Mouse (Mus musculus): ENCODE measurements around the gene Parp11. TPM values are rescaled to one million over a fixed set of nuclear protein-coding genes. Genes with fewer than 3 reads are reported as not detected.

Parp11 gene
- polyA plus RNA-seq, 1 experiment: 6.0 TPM

- H3K4me3 ChIP-seq (ENCODE audit: insufficient read depth, low read depth, low read length): no peak overlapping the region
- no peaks in the 10 kb centered on the region for H3K27me3 ChIP-seq (replicated peaks; ENCODE audit: control insufficient read depth, insufficient read depth, low read length)
- 86% methylated on average over 5 of the region's 5 CpGs for WGBS
- H3K4me1 ChIP-seq (ENCODE audit: control insufficient read depth, insufficient read depth, low read length): no peaks in the 10 kb centered on the region
- H3K36me3 ChIP-seq (ENCODE audit: control insufficient read depth, insufficient read depth, low read length): no peaks in the 10 kb centered on the region
- TF ChIP-seq POLR2A (IDR thresholded peaks at IDR 0.05; ENCODE audit: low read depth, low read length) (no peak), CTCF (conservative IDR thresholded peaks at IDR 0.05; ENCODE audit: insufficient read depth, insufficient read length, low read depth, low read length) (no peak)
- DNase-seq: no peak
- H3K27ac ChIP-seq (ENCODE audit: insufficient read depth, low read depth, low read length): no peak overlapping the region
Observed at GRCm38 (mm10) chr6:127533766-127534165, 87.1 kb downstream of the Parp11 start.

DNA sequence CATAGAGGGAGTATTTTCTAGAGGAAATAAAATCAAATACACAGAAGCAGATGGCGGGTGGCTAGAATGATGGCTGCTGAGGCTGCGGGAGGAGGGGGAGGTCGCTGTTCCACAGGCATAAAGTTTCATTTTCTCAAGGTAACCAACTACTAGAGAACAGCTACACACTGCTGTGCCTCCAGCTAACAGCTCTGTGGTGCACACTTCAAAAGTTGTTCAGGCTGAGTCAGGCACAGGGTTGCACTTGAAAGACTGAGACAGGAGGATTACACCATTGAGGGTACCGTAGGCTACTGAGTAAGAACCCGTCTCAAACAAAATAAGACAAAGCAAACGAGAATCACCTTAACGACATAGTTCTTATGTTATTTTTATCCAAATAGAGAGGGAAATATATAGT, 90.4 kb downstream of the Parp11 start:
- H3K36me3 ChIP-seq (ENCODE audit: control insufficient read depth, insufficient read depth, low read length): no peaks in the 10 kb centered on the region
- no peak for DNase-seq
- H3K27ac ChIP-seq (ENCODE audit: insufficient read depth, low read depth, low read length): no peak overlapping the region
- TF ChIP-seq POLR2A (IDR thresholded peaks at IDR 0.05; ENCODE audit: low read depth, low read length): no peak
- no peak for TF ChIP-seq CTCF (conservative IDR thresholded peaks at IDR 0.05; ENCODE audit: insufficient read depth, insufficient read length, low read depth, low read length)
- WGBS: 56% methylated on average over 7 of the region's 7 CpGs
- H3K27me3 ChIP-seq (replicated peaks; ENCODE audit: control insufficient read depth, insufficient read depth, low read length): no peaks in the 10 kb centered on the region
- no peak overlapping the region for H3K4me3 ChIP-seq (ENCODE audit: insufficient read depth, low read depth, low read length)
- H3K4me1 ChIP-seq (ENCODE audit: control insufficient read depth, insufficient read depth, low read length): no peaks in the 10 kb centered on the region

DNA sequence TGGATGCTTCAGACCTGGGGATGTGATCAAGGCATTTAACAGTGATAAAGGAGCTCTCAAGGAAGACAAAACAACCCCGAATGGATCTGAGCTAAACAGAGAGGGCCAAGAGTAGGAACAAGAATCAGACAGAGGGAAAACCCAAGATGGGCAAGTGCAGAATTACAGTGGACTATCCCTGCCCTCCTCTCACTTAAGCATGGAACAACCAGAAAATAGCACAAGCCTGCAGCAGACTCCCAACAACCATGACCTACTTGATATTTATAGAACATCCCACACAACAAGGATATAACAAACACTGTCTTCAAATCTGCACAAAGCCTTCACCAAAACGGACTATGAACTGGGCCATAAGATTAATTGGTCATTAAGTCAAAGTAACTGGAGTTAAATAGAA, 91.5 kb downstream of the Parp11 start:
- Histone ChIP-seq H3K27me3 (replicated peaks; ENCODE audit: control insufficient read depth, insufficient read depth, low read length) (no peaks in the 10 kb centered on the region), H3K36me3 (ENCODE audit: control insufficient read depth, insufficient read depth, low read length) (no peaks in the 10 kb centered on the region), H3K4me1 (ENCODE audit: control insufficient read depth, insufficient read depth, low read length) (no peaks in the 10 kb centered on the region), H3K4me3 (ENCODE audit: insufficient read depth, low read depth, low read length) (no peak overlapping the region), H3K27ac (ENCODE audit: insufficient read depth, low read depth, low read length) (no peak overlapping the region)
- 63% methylated on average over 2 of the region's 2 CpGs for WGBS
- DNase-seq: no peak
- TF ChIP-seq POLR2A (IDR thresholded peaks at IDR 0.05; ENCODE audit: low read depth, low read length) (no peak), CTCF (conservative IDR thresholded peaks at IDR 0.05; ENCODE audit: insufficient read depth, insufficient read length, low read depth, low read length) (no peak)

GRCm38 (mm10) chr6:127539226-127539625, 92.6 kb downstream of the Parp11 start:
- WGBS: 86% methylated on average over 4 of the region's 4 CpGs

GRCm38 (mm10) chr6:127539659-127540058, 93.0 kb downstream of the Parp11 start:
- no peak for TF ChIP-seq CTCF (conservative IDR thresholded peaks at IDR 0.05; ENCODE audit: insufficient read depth, insufficient read length, low read depth, low read length)
- no peak for TF ChIP-seq POLR2A (IDR thresholded peaks at IDR 0.05; ENCODE audit: low read depth, low read length)
- DNase-seq: no peak
- H3K4me3 ChIP-seq (ENCODE audit: insufficient read depth, low read depth, low read length): no peak overlapping the region
- no peak overlapping the region for H3K27ac ChIP-seq (ENCODE audit: insufficient read depth, low read depth, low read length)
- H3K27me3 ChIP-seq (replicated peaks; ENCODE audit: control insufficient read depth, insufficient read depth, low read length): no peaks in the 10 kb centered on the region
- no peaks in the 10 kb centered on the region for H3K4me1 ChIP-seq (ENCODE audit: control insufficient read depth, insufficient read depth, low read length)
- no peaks in the 10 kb centered on the region for H3K36me3 ChIP-seq (ENCODE audit: control insufficient read depth, insufficient read depth, low read length)
- 66% methylated on average over 5 of the region's 5 CpGs for WGBS

More at GRCm38 (mm10) chr6:127539226-127539625, 92.6 kb downstream of the Parp11 start:
- Histone ChIP-seq H3K27ac (ENCODE audit: insufficient read depth, low read depth, low read length) (no peak overlapping the region), H3K27me3 (replicated peaks; ENCODE audit: control insufficient read depth, insufficient read depth, low read length) (no peaks in the 10 kb centered on the region), H3K4me3 (ENCODE audit: insufficient read depth, low read depth, low read length) (no peak overlapping the region), H3K36me3 (ENCODE audit: control insufficient read depth, insufficient read depth, low read length) (no peaks in the 10 kb centered on the region), H3K4me1 (ENCODE audit: control insufficient read depth, insufficient read depth, low read length) (no peaks in the 10 kb centered on the region)
- TF ChIP-seq CTCF (conservative IDR thresholded peaks at IDR 0.05; ENCODE audit: insufficient read depth, insufficient read length, low read depth, low read length) (no peak), POLR2A (IDR thresholded peaks at IDR 0.05; ENCODE audit: low read depth, low read length) (no peak)
- DNase-seq: no peak

DNA sequence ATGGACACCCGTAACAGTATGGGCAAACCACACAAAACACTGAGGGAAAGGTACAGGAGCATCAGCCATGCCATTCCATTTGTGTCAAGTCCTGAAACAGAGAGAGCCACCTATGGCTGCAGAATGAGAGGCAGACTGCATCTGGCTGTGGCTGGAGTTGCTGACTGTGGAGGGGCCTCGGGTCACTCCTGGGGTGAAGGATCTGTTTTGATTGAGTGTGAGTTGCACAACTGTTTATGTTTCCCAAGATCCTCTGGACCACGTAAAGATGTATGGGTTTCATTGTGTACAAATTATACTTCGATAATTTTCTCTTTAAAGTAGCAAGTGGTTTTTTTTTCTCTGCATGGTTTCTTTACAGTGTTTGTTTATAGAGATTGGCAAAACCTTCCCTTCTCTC, 93.9 kb downstream of the Parp11 start:
- Histone ChIP-seq H3K4me3 (ENCODE audit: insufficient read depth, low read depth, low read length) (no peak overlapping the region), H3K4me1 (ENCODE audit: control insufficient read depth, insufficient read depth, low read length) (no peaks in the 10 kb centered on the region), H3K36me3 (ENCODE audit: control insufficient read depth, insufficient read depth, low read length) (no peaks in the 10 kb centered on the region), H3K27me3 (replicated peaks; ENCODE audit: control insufficient read depth, insufficient read depth, low read length) (no peaks in the 10 kb centered on the region), H3K27ac (ENCODE audit: insufficient read depth, low read depth, low read length) (no peak overlapping the region)
- WGBS: 56% methylated on average over 4 of the region's 4 CpGs
- no peak for DNase-seq
- TF ChIP-seq CTCF (conservative IDR thresholded peaks at IDR 0.05; ENCODE audit: insufficient read depth, insufficient read length, low read depth, low read length) (no peak), POLR2A (IDR thresholded peaks at IDR 0.05; ENCODE audit: low read depth, low read length) (no peak)

DNA sequence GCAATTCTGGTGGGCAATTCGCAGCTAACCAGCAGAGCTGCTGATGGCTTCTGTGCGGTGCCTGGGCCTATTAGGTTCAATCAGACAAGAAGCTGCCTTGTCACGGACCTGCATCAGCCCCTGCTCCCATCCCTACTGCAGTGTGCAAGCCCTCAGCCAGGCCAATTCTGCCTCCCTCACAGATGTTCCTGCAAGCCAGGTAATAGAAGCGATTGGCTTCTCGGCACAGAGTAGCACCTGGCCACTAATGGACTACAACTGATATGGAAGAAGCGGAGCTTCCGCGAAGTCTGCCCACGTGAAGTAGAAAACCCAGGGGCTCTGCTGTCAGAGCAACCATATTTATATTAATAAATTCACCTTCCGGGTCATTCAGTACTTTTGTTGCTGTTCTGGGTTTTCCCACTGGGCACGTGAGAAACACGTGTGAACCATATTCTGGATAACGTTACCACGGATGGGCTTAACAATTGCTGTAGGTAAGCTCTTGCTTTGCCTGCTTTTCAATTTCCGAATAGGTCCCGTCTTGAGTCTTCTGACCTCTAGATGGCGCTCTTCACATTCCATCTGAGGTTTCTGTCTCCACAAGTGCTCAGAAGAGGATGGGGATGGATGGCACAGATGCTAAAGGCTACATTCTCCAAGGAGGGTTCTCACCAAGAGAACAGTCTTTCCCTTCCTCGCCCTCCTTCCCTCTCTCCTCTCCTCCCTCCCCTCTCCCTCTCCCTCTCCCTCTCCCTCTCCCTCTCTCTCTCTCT, 95.2 kb downstream of the Parp11 start:
- H3K36me3 ChIP-seq (ENCODE audit: control insufficient read depth, insufficient read depth, low read length): no peaks in the 10 kb centered on the region
- no peak overlapping the region for H3K27ac ChIP-seq (ENCODE audit: insufficient read depth, low read depth, low read length)
- H3K27me3 ChIP-seq (replicated peaks; ENCODE audit: control insufficient read depth, insufficient read depth, low read length): no peaks in the 10 kb centered on the region
- 31% methylated on average over 18 of the region's 18 CpGs for WGBS
- TF ChIP-seq POLR2A (IDR thresholded peaks at IDR 0.05; ENCODE audit: low read depth, low read length): no peak
- TF ChIP-seq CTCF (conservative IDR thresholded peaks at IDR 0.05; ENCODE audit: insufficient read depth, insufficient read length, low read depth, low read length): peak; percentile 63
- peak; percentile 63 for DNase-seq
- H3K4me3 ChIP-seq (ENCODE audit: insufficient read depth, low read depth, low read length): no peak overlapping the region
- no peaks in the 10 kb centered on the region for H3K4me1 ChIP-seq (ENCODE audit: control insufficient read depth, insufficient read depth, low read length)

Other genes starting within 250 kb of the Parp11 start
- 0.27 and 0.59 TPM in 2 replicates for gene Cracr2a, start 114.5 kb downstream of the Parp11 start, polyA plus RNA-seq (2012; rRNA removed)

Data from kidney, adult 2 months (tissue).